Mouse (Mus musculus): ENCODE measurements around the gene Gpd2. TPM values are rescaled to one million over a fixed set of nuclear protein-coding genes. Genes with fewer than 3 reads are reported as not detected.

The Gpd2 gene
- total RNA-seq, 1 experiment, result 56.2 TPM

DNA sequence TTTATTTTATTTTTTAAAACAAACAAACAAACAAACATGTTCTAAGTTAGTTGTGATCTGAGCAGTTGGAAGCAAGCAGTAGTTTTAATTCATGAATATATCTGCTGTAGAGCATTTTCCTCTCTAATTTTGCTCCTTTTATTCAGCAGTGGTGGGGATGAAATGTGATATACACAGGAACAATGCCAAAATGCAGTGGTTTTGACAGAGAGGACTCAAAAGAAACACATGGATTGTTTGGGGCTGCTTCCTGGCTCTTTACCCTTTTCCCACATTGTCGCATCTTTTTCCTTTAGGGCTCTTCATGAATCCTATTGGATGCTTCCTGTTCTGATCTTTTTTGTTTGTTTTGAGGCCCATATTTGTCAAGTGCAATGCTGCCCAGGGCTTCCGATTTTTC, 1.2 kb upstream of the Gpd2 start:
- Histone ChIP-seq H3K9ac (ENCODE audit: insufficient read depth, low read depth, low read length, poor library complexity, severe bottlenecking) (no peak overlapping the region), H3K9me3 (ENCODE audit: control insufficient read depth, insufficient read depth, low read depth, low read length) (no peaks in the 10 kb centered on the region), H3K36me3 (ENCODE audit: control insufficient read depth, insufficient read depth, low read length, poor library complexity, severe bottlenecking) (no peaks in the 10 kb centered on the region), H3K4me1 (ENCODE audit: control insufficient read depth in 2 of 2, insufficient read depth in 2 of 2, low read length in 2 of 2, poor library complexity in 1 of 2) (peaks cover 15 to 28% of the 10 kb centered on the region in 2 experiments), H3K27ac (ENCODE audit: insufficient read depth, low read depth, low read length, poor library complexity, severe bottlenecking) (no peak overlapping the region), H3K4me3 (ENCODE audit: insufficient read depth in 1 of 2, low read depth in 1 of 2, low read length in 2 of 2, poor library complexity in 1 of 2, severe bottlenecking in 1 of 2) (no peak overlapping the region)
- in situ Hi-C loops (cut with MboI; ENCODE audit: low sequenced_read_pairs in 2 of 2, unreplicated experiment in 2 of 2), result no loop called here
- TF ChIP-seq CHD2 (IDR thresholded peaks at IDR 0.05; ENCODE audit: low read depth, low read length) (no peak), MAFK (IDR thresholded peaks at IDR 0.05; ENCODE audit: insufficient read depth, low read depth, low read length) (no peak), ZNF384 (IDR thresholded peaks at IDR 0.05; ENCODE audit: low read depth, low read length) (no peak), ZC3H11A (IDR thresholded peaks at IDR 0.05; ENCODE audit: borderline replicate concordance, low read depth, low read length) (no peak), HCFC1 (IDR thresholded peaks at IDR 0.05; ENCODE audit: borderline replicate concordance, insufficient read depth, low read length) (no peak)
- no peak for DNase-seq (ENCODE audit: low read depth, low spot score)

- TF ChIP-seq HCFC1 (IDR thresholded peaks at IDR 0.05; ENCODE audit: borderline replicate concordance, insufficient read depth, low read length) (no peak), MAFK (IDR thresholded peaks at IDR 0.05; ENCODE audit: insufficient read depth, low read depth, low read length) (no peak), ZC3H11A (IDR thresholded peaks at IDR 0.05; ENCODE audit: borderline replicate concordance, low read depth, low read length) (no peak), CHD2 (IDR thresholded peaks at IDR 0.05; ENCODE audit: low read depth, low read length) (no peak), ZNF384 (IDR thresholded peaks at IDR 0.05; ENCODE audit: low read depth, low read length) (no peak)
- in situ Hi-C loops (cut with MboI; ENCODE audit: low sequenced_read_pairs in 2 of 2, unreplicated experiment in 2 of 2), result no loop called here
- H3K4me3 ChIP-seq (ENCODE audit: insufficient read depth in 1 of 2, low read depth in 1 of 2, low read length in 2 of 2, poor library complexity in 1 of 2, severe bottlenecking in 1 of 2), result peak overlapping the region; percentile 67 to 78; a peak in 3 of 4 replicates
- no peaks in the 10 kb centered on the region for H3K36me3 ChIP-seq (ENCODE audit: control insufficient read depth, insufficient read depth, low read length, poor library complexity, severe bottlenecking)
- H3K9ac ChIP-seq (ENCODE audit: insufficient read depth, low read depth, low read length, poor library complexity, severe bottlenecking), result no peak overlapping the region
- peaks cover 11 to 22% of the 10 kb centered on the region in 2 experiments for H3K4me1 ChIP-seq (ENCODE audit: control insufficient read depth in 2 of 2, insufficient read depth in 2 of 2, low read length in 2 of 2, poor library complexity in 1 of 2)
- H3K27ac ChIP-seq (ENCODE audit: insufficient read depth, low read depth, low read length, poor library complexity, severe bottlenecking), result no peak overlapping the region
- H3K9me3 ChIP-seq (ENCODE audit: control insufficient read depth, insufficient read depth, low read depth, low read length), result no peaks in the 10 kb centered on the region
- no peak for DNase-seq (ENCODE audit: low read depth, low spot score)
These were observed 409 bp upstream of the Gpd2 start for GRCm38 (mm10) chr2:57237026-57237425.

- peak overlapping the region; percentile 67 to 78 for H3K4me3 ChIP-seq (ENCODE audit: insufficient read depth in 1 of 2, low read depth in 1 of 2, low read length in 2 of 2, poor library complexity in 1 of 2, severe bottlenecking in 1 of 2)
- H3K4me1 ChIP-seq (ENCODE audit: control insufficient read depth in 2 of 2, insufficient read depth in 2 of 2, low read length in 2 of 2, poor library complexity in 1 of 2), result peaks cover 7 to 18% of the 10 kb centered on the region in 2 experiments
- in situ Hi-C loops (cut with MboI; ENCODE audit: low sequenced_read_pairs in 2 of 2, unreplicated experiment in 2 of 2), result no loop called here
- peak; percentile 57 for DNase-seq (ENCODE audit: low read depth, low spot score)
- peak overlapping the region; percentile 91 for H3K27ac ChIP-seq (ENCODE audit: insufficient read depth, low read depth, low read length, poor library complexity, severe bottlenecking)
- no peaks in the 10 kb centered on the region for H3K36me3 ChIP-seq (ENCODE audit: control insufficient read depth, insufficient read depth, low read length, poor library complexity, severe bottlenecking)
- TF ChIP-seq ZNF384 (IDR thresholded peaks at IDR 0.05; ENCODE audit: low read depth, low read length) (no peak), CHD2 (IDR thresholded peaks at IDR 0.05; ENCODE audit: low read depth, low read length) (no peak), HCFC1 (IDR thresholded peaks at IDR 0.05; ENCODE audit: borderline replicate concordance, insufficient read depth, low read length) (no peak), ZC3H11A (IDR thresholded peaks at IDR 0.05; ENCODE audit: borderline replicate concordance, low read depth, low read length) (no peak)
- H3K9me3 ChIP-seq (ENCODE audit: control insufficient read depth, insufficient read depth, low read depth, low read length), result no peaks in the 10 kb centered on the region
- peak overlapping the region; percentile 84 for H3K9ac ChIP-seq (ENCODE audit: insufficient read depth, low read depth, low read length, poor library complexity, severe bottlenecking)
These were observed 632 bp downstream of the Gpd2 start for GRCm38 (mm10) chr2:57237920-57238613.

GRCm38 (mm10) chr2:57238614-57239165, 1.3 kb downstream of the Gpd2 start:
- H3K36me3 ChIP-seq (ENCODE audit: control insufficient read depth, insufficient read depth, low read length, poor library complexity, severe bottlenecking), result no peaks in the 10 kb centered on the region
- no peaks in the 10 kb centered on the region for H3K9me3 ChIP-seq (ENCODE audit: control insufficient read depth, insufficient read depth, low read depth, low read length)
- H3K4me3 ChIP-seq (ENCODE audit: insufficient read depth in 1 of 2, low read depth in 1 of 2, low read length in 2 of 2, poor library complexity in 1 of 2, severe bottlenecking in 1 of 2), result peak overlapping the region; percentile 67 to 78
- in situ Hi-C loops (cut with MboI; ENCODE audit: low sequenced_read_pairs in 2 of 2, unreplicated experiment in 2 of 2), result no loop called here
- peak; percentile 68 for DNase-seq (ENCODE audit: low read depth, low spot score)
- H3K9ac ChIP-seq (ENCODE audit: insufficient read depth, low read depth, low read length, poor library complexity, severe bottlenecking), result peak overlapping the region; percentile 84
- peak overlapping the region; percentile 91 for H3K27ac ChIP-seq (ENCODE audit: insufficient read depth, low read depth, low read length, poor library complexity, severe bottlenecking)
- no peak for TF ChIP-seq HCFC1 (IDR thresholded peaks at IDR 0.05; ENCODE audit: borderline replicate concordance, insufficient read depth, low read length)
- no peak for TF ChIP-seq CHD2 (IDR thresholded peaks at IDR 0.05; ENCODE audit: low read depth, low read length)
- TF ChIP-seq ZC3H11A (IDR thresholded peaks at IDR 0.05; ENCODE audit: borderline replicate concordance, low read depth, low read length), result no peak
- TF ChIP-seq MAFK (IDR thresholded peaks at IDR 0.05; ENCODE audit: insufficient read depth, low read depth, low read length), result no peak
- no peak for TF ChIP-seq ZNF384 (IDR thresholded peaks at IDR 0.05; ENCODE audit: low read depth, low read length)
- peaks cover 7 to 12% of the 10 kb centered on the region in 2 experiments for H3K4me1 ChIP-seq (ENCODE audit: control insufficient read depth in 2 of 2, insufficient read depth in 2 of 2, low read length in 2 of 2, poor library complexity in 1 of 2)

All from ES-E14 (cell line).